Mouse (Mus musculus): ENCODE results near the gene Klk1b27.

- TF ChIP-seq CTCF (conservative IDR thresholded peaks at IDR 0.05; ENCODE audit: low read length), result no peak
- no peak for TF ChIP-seq POU5F1 (IDR thresholded peaks at IDR 0.05; ENCODE audit: borderline replicate concordance, low read length)
- TF ChIP-seq NANOG (IDR thresholded peaks at IDR 0.05; ENCODE audit: borderline replicate concordance, low read length), result no peak
Measured at GRCm38 (mm10) chr7:44077703-44078102, 25.6 kb downstream of the Klk1b27 start.

Data from E14TG2a.4 (cell line).